Mouse (Mus musculus) hindbrain, embryonic 12.5 days (tissue): Measurements from ENCODE around the gene Shroom1. TPM values are rescaled to one million over a fixed set of nuclear protein-coding genes. Genes with fewer than 3 reads are reported as not detected.
A peak's percentile ranks its signal among the peaks of the same experiment; 100 is the strongest.

Source experiments
- ATAC-seq: fragments of 200-750 bp; cut with Nextera tagmentation; 2 replicates; pipeline ENCODE4 v1.8.0; 2017; ENCODE audit warnings: moderate TSS enrichment; ENCODE audit not compliant: low FRiP score
- H3K27ac ChIP-seq: fragments of 300-500 bp; sonication (generic); 2 replicates; pipeline ENCODE4 v1.5.1; 2016; ENCODE audit warnings: mild to moderate bottlenecking
- H3K27me3 ChIP-seq: fragments of 300-500 bp; sonication (generic); 2 replicates; pipeline ENCODE4 v1.6.1; 2016; ENCODE audit warnings: mild to moderate bottlenecking
- H3K36me3 ChIP-seq: fragments of 300-500 bp; sonication (generic); 2 replicates; pipeline ENCODE4 v1.6.1; 2016; ENCODE audit warnings: mild to moderate bottlenecking
- H3K4me1 ChIP-seq: fragments of 300-500 bp; sonication (generic); 2 replicates; pipeline ENCODE4 v1.6.1; 2016
- H3K4me2 ChIP-seq: fragments of 300-500 bp; sonication (generic); replicated peaks from 2 replicates; pipeline ENCODE4 v1.6.1; 2016; ENCODE audit warnings: mild to moderate bottlenecking
- H3K4me3 ChIP-seq: fragments of 300-500 bp; sonication (generic); 2 replicates; pipeline ENCODE4 v1.5.1; 2016; ENCODE audit warnings: mild to moderate bottlenecking
- H3K9ac ChIP-seq: fragments of 300-500 bp; sonication (generic); 2 replicates; pipeline ENCODE4 v1.6.1; 2016; ENCODE audit warnings: mild to moderate bottlenecking, moderate library complexity
- H3K9me3 ChIP-seq: fragments of 300-500 bp; sonication (generic); replicated peaks from 2 replicates; pipeline ENCODE4 v1.6.1; 2016; ENCODE audit warnings: mild to moderate bottlenecking
- WGBS: fragments of 180-500 bp; shearing (Covaris S2); methylation state at CpG from one replicate; pipeline ENCODE4 v1.1.7; 2016; 5-methylcytosine and 5-hydroxymethylcytosine counted together
- polyA plus RNA-seq: library from polyadenylated mRNA; unstranded; fragments of >200 nt; fragmentation: Nextera tagmentation; extraction: Ambion mirVana; gene quantifications from 2 replicates; pipeline ENCODE4 v1.2.1, GENCODE M21; 2016

The Shroom1 gene
- polyA plus RNA-seq, 1 experiment from 2014 or later, result 6.3 TPM

DNA sequence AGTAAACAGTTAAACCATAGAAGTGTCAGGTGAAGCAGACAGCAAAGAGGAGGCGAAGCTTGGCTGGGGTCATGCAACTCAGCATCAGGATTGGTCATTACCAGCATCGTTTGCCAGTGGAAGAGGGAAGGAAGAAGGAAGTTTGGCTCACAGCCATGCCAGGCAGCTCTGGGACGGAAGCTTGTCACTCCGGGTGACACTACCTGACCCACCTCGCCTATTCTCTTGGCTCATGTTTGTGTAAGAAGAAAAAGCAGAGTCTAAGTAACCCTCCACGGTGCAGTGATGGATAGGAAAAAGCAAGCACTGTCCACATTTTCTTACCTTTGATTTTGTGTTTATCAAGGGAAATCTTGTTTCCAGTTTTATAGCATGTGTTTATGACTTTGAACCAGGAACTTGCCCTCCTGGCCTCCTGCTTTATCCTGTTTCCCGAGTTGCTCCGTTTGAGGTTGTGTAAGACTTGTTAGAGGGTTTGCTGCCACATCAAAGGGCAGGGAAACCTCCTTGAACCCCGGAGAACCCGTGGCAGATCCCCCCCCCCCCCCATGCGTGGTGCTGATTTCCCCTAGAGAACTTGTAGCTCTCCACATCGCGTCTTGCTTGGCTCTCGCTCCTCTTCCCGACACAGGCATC is 6.8 kb upstream of the Shroom1 start:
- H3K4me1 ChIP-seq, result no peaks in the 10 kb centered on the region
- no peaks in the 10 kb centered on the region for H3K9me3 ChIP-seq
- no peak for ATAC-seq
- 0 out of 2 replicates have a peak, but pooled peaks cover 3% of the 10 kb centered on the region for H3K27me3 ChIP-seq
- no peak overlapping the region for H3K4me3 ChIP-seq
- no peak overlapping the region for H3K27ac ChIP-seq
- WGBS, result 61% methylated on average over 15 of the region's 15 CpGs
- no peaks in the 10 kb centered on the region for H3K36me3 ChIP-seq
- no peak overlapping the region for H3K4me2 ChIP-seq
- H3K9ac ChIP-seq, result no peak overlapping the region

DNA sequence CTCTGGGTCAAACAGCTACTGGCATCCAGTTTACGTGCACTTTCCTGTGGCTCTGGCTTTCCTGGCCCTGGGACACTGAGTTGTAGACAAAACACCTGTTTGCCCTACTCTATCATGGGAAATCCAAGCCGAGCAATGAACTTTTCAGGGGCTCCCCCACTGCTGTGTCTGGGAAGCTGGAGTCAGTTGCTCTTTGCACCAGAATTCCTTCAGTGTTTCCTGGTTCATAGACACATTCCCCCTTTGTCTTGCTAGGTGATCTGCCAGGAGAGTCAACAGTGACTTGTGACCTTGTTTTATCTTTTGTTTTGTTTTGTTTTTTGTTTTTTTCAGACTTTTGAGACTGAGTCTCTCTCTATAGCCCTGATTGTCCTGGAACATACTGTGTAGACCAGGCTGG is 5.6 kb upstream of the Shroom1 start:
- H3K27ac ChIP-seq, result no peak overlapping the region
- no peak overlapping the region for H3K9ac ChIP-seq
- H3K27me3 ChIP-seq, result peaks cover 13% of the 10 kb centered on the region
- no peak for ATAC-seq
- no peaks in the 10 kb centered on the region for H3K36me3 ChIP-seq
- H3K4me1 ChIP-seq, result no peaks in the 10 kb centered on the region
- H3K9me3 ChIP-seq, result no peaks in the 10 kb centered on the region
- no peak overlapping the region for H3K4me2 ChIP-seq
- H3K4me3 ChIP-seq, result no peak overlapping the region
- WGBS, result 80% methylated on average over 2 of the region's 2 CpGs

DNA sequence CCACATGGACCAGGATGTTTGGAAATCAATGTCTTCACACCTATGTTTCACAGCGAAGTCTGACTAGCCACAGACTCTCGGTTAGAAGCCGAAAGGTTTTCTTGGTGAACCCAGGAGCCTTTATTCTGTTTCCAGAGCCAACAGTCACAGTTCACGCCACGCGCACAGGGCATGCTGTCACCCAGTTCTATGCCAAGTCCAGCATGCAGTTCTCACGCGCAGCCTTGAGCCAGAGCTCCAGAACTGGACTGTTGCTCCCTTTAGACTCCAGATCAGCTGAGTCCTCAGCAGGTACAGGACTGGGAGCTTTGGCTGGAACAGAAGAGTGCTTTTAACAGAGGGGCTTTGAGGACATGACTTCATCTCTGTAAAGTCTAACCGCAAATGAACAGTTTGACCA is 4.6 kb upstream of the Shroom1 start:
- ATAC-seq, result no peak
- peaks cover 6% of the 10 kb centered on the region for H3K4me1 ChIP-seq
- H3K9me3 ChIP-seq, result no peaks in the 10 kb centered on the region
- H3K27me3 ChIP-seq, result peaks cover 22% of the 10 kb centered on the region
- no peak overlapping the region for H3K4me3 ChIP-seq
- no peaks in the 10 kb centered on the region for H3K36me3 ChIP-seq
- H3K9ac ChIP-seq, result no peak overlapping the region
- H3K27ac ChIP-seq, result no peak overlapping the region
- WGBS, result 97% methylated on average over 9 of the region's 9 CpGs
- no peak overlapping the region for H3K4me2 ChIP-seq

DNA sequence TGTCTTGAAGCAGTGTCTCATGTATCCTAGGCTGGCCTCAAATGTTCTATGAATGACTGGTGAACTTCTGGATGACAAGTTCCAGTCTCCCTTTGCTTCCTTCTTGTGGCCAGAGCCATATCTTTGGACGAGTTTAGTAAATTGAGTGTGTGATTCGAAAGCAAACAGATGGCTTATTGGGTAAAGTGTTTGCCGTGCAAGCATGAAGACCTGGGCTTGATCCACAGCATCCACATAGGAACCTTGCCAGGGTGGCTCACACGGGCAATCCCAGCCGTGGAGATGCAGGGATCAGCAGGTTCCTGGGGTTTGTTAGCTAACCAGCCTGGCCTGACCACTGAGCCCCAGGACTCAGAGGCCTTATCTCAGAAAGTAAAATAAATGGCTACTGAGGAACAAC is 4.0 kb upstream of the Shroom1 start:
- H3K9me3 ChIP-seq, result no peaks in the 10 kb centered on the region
- WGBS, result 89% methylated on average over 5 of the region's 5 CpGs
- H3K27me3 ChIP-seq, result peaks cover 29% of the 10 kb centered on the region
- H3K36me3 ChIP-seq, result no peaks in the 10 kb centered on the region
- no peak for ATAC-seq
- H3K4me1 ChIP-seq, result peaks cover 7% of the 10 kb centered on the region
- H3K27ac ChIP-seq, result no peak overlapping the region
- no peak overlapping the region for H3K4me2 ChIP-seq
- no peak overlapping the region for H3K4me3 ChIP-seq
- H3K9ac ChIP-seq, result no peak overlapping the region

DNA sequence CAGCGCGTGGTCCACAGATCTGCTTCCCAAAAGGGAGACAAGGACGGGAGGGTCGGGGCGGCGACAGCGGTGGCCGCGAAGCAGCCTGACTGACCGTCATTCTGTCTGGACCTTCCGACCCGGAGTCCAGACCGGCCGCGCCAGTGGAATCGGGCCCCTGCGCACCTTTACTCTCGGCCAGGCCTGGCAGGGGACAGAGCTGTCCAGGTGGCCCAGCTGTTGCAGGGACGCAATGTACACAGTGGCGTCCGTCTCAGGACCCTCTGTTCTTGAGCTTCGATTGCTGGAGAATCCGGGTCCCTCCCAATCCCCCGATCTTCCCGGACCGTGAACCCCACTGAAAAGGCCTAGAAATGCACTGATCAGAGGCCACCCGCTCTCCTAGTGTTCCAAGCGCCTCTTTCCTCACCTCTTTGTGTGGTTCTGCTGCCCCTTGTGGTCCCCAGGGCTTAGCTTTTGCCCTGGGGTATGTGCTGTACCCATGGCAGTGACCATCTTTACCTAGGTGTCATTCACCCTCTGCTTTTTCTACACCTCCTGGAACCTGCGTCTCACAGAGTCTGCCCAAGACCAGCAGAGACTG is 458 bp downstream of the Shroom1 start:
- H3K4me3 ChIP-seq, result peak overlapping the region; percentile 48
- no peaks in the 10 kb centered on the region for H3K36me3 ChIP-seq
- peak overlapping the region; percentile 75 for H3K4me2 ChIP-seq
- H3K9ac ChIP-seq, result peak overlapping the region; percentile 51
- peaks cover 7% of the 10 kb centered on the region for H3K4me1 ChIP-seq
- WGBS, result 5% methylated on average over 29 of the region's 29 CpGs
- no peaks in the 10 kb centered on the region for H3K9me3 ChIP-seq
- H3K27me3 ChIP-seq, result peaks cover 62% of the 10 kb centered on the region
- H3K27ac ChIP-seq, result no peak overlapping the region
- ATAC-seq, result no peak

DNA sequence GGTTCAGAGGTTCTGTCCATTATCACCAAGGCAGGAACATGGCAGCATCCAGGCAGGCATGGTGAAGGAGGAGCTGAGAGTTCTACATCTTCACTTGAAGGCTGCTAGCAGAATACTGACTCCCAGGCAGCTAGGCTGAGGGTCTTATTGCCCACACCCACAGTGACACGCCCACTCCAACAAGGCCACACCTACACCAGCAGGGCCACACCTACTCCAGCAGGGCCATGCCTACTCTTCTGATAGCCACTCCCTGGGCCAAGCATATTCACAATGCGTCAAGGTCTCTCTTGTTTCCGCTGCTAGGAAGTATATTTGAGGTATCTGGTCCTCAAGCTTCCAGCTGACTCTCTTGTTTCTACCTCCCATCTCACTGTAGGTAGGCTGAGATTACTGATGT is 2.0 kb downstream of the Shroom1 start:
- no peak for ATAC-seq
- Histone ChIP-seq H3K36me3 (no peaks in the 10 kb centered on the region), H3K4me2 (no peak overlapping the region), H3K9ac (no peak overlapping the region), H3K27ac (no peak overlapping the region), H3K9me3 (no peaks in the 10 kb centered on the region), H3K27me3 (peaks cover 78% of the 10 kb centered on the region), H3K4me1 (peaks cover 17% of the 10 kb centered on the region), H3K4me3 (no peak overlapping the region)
- WGBS, result 65% methylated on average over 3 of the region's 3 CpGs

DNA sequence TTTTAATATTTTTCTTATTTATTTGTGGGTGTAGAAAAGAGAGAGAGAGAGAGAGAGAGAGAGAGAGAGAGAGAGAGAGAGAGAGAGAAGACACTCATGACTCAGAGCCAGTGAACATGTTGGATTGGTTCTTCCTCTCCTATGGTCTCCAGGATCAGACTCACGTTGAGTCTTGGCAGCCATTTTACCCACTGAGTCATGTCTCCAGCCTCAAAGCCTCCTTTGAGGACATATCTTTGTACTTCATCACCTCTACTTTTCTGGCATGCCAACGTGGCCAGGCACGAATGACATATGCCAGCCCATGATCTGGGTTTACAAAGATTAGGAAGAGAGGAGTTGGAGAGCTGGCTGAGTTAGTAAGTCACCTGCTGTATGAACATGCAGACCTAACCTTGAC is 3.2 kb downstream of the Shroom1 start:
- Histone ChIP-seq H3K9ac (no peak overlapping the region), H3K4me3 (no peak overlapping the region), H3K27me3 (peaks cover 86% of the 10 kb centered on the region), H3K36me3 (no peaks in the 10 kb centered on the region), H3K27ac (no peak overlapping the region), H3K9me3 (no peaks in the 10 kb centered on the region), H3K4me1 (peaks cover 17% of the 10 kb centered on the region), H3K4me2 (no peak overlapping the region)
- no peak for ATAC-seq
- WGBS, result 83% methylated on average over 3 of the region's 3 CpGs

DNA sequence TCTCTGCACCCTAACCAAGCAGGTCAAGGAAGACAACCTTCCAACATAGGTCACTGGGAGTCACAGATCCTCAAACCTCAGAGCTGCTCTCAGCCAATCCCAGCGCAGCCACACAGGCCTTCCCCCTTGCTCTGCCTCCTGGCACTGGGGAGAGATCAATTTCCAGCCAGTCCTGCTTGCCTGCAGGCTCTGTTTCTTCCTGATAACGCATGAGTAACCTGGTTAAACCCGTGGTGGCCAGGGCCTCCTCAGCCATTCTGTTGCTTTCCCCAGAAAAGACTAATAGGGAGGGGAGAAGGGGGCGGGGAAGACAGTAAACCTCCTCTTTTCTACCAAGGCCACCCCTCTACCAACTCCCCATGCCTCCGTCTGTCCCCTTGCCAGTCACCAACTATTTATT is 4.7 kb downstream of the Shroom1 start:
- Histone ChIP-seq H3K4me1 (peaks cover 23% of the 10 kb centered on the region), H3K4me2 (no peak overlapping the region), H3K9ac (no peak overlapping the region), H3K36me3 (no peaks in the 10 kb centered on the region), H3K9me3 (no peaks in the 10 kb centered on the region), H3K27me3 (peaks cover 89% of the 10 kb centered on the region), H3K4me3 (no peak overlapping the region), H3K27ac (no peak overlapping the region)
- no peak for ATAC-seq
- 19% methylated on average over 5 of the region's 5 CpGs for WGBS

DNA sequence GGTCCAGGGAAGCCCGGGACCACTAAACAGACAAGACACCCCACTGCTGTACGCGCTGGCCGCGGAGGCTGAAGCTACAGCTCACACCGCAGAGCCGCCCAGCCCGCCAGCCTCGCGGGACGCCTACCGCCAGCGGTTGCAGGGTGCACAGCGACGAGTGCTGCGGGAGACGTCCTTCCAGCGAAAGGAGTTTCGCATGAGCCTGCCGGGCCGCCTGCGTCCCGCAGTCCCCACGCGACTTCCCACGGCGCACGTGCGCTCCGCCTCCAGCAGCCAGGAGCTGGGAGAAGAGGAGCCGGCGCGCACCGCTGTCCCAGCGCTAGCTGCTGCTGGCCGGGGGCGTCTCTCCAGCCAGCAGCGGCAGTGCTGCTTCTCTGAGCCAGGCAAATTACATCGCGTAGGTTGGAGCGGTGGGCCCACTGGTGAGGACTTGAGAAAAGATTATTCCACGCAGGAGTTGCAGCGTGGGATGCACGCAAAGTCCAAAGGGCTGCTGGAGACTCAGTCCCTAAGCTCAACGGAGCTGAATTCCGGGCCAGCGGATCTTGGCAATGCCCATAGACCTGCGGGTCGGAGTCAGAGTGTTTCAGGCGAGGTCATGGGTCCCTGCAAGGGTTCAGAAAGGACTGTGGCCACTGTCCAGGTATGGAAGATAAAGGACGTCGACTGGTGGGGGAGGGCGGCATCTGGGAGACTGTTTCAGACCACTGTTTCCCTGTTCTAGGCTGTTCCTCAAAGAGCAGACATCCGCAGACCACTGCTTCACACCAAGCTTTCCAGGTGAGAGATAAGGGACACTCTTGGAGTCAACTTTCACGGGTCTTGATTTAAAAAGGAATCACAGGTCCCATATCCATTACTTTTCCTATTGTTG is 6.8 kb downstream of the Shroom1 start:
- Histone ChIP-seq H3K27ac (no peak overlapping the region), H3K4me3 (peak overlapping the region; percentile 34), H3K4me1 (peaks cover 17% of the 10 kb centered on the region), H3K27me3 (peaks cover 86% of the 10 kb centered on the region), H3K9me3 (no peaks in the 10 kb centered on the region), H3K4me2 (peak overlapping the region; percentile 69), H3K9ac (peak overlapping the region; percentile 25), H3K36me3 (no peaks in the 10 kb centered on the region)
- 6% methylated on average over 55 of the region's 55 CpGs for WGBS
- ATAC-seq, result no peak

DNA sequence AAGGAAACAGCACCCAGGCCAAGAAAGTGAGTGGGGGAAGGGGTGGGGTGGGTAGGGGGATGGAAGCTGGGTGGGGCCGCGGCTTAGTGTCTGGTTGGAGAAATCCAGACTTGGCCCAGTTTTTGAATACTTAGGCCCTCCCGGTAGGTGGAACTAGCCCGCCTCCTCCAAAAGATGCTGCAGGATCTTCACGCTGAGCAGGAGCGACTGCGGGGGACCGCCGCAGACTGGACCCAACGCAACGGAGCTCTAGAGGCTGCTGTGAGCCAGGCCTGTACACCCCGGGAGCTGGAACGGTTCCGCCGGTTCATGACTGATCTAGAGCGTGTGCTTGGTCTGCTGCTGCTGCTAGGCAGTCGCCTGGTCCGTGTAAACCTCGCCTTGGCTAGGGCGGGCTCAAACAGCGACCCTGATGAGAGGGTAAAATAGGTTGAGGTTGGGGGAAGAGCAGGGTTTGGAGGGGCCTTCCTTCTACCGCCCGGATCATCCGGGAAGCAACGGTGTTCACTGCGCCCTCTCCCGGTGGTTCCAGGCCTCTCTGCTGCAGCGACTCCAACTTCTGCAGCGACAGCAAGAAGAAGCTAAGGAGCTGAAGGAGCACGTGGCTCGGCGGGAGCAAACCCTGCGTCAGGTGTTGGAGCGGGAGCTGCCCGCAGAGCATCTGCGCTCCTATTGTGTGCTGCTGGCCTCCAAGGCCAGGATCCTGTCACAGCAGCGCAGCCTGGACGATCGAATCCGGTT is 9.4 kb downstream of the Shroom1 start:
- H3K9ac ChIP-seq, result peak overlapping the region; percentile 38; the same call in 1 of the 2 replicates
- H3K4me2 ChIP-seq, result peak overlapping the region; percentile 51
- H3K36me3 ChIP-seq, result no peaks in the 10 kb centered on the region
- no peaks in the 10 kb centered on the region for H3K9me3 ChIP-seq
- 3% methylated on average over 40 of the region's 40 CpGs for WGBS
- ATAC-seq, result peak; percentile 21; the same call in 1 of the 2 replicates
- H3K4me3 ChIP-seq, result peak overlapping the region; percentile 26
- no peak overlapping the region for H3K27ac ChIP-seq
- H3K4me1 ChIP-seq, result peaks cover 34% of the 10 kb centered on the region
- peaks cover 88% of the 10 kb centered on the region for H3K27me3 ChIP-seq

DNA sequence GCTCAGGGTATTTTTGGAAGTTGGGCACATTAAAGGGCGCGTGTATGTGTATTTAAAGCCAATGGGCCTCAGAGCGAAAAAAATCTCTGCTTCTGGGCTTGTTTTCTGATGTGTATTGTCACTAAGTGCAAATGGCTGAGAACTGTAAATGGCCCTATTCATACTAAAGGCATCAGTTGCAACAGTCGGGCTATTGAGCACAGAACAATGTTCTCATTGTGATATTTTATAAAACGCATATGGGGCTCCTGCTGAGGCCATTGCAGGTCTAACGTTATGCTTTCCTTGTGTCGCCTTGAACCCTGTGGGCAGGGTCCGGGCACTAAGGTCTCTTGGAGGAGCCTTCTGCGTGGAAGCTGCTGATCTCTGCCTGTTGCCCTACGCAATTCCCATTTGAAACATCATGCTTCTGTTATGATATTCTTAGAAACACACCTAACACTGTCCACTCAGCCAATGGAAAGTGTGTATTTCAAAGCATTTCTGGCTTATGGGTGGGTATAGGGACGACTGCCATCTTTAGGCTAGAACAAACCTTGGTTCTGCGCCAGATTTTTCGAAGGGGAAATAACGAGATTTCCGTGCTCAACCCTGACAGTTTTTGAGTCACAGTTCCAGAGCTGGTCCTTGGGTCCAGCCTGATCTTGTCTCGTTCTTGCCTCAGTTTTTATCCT is 12.4 kb downstream of the Shroom1 start:
- WGBS, result 29% methylated on average over 16 of the region's 16 CpGs
- peak overlapping the region; percentile 30 for H3K27ac ChIP-seq
- H3K9me3 ChIP-seq, result no peaks in the 10 kb centered on the region
- peak overlapping the region; percentile 45; the same call in 1 of the 2 replicates for H3K4me2 ChIP-seq
- no peaks in the 10 kb centered on the region for H3K36me3 ChIP-seq
- peaks cover 25% of the 10 kb centered on the region for H3K4me1 ChIP-seq
- no peak overlapping the region for H3K4me3 ChIP-seq
- no peak for ATAC-seq
- peaks cover 86% of the 10 kb centered on the region for H3K27me3 ChIP-seq
- no peak overlapping the region for H3K9ac ChIP-seq
